Mouse (Mus musculus): ENCODE measurements at regions not wholly inside any gene's neighbourhood (a gene's known extent, or its start where the extent isn't known, plus 50 kb on each side); places are given as distances from the start of the nearest gene placed in this dataset.

GRCm38 (mm10) chr6:78599751-78600150, 131.1 kb upstream of the Reg3g start:
- no peak for DNase-seq (ENCODE audit: low read depth, low spot score)

GRCm38 (mm10) chr6:78570000-78570597, 101.4 kb upstream of the Reg3g start:
- DNase-seq (ENCODE audit: low read depth, low spot score) = no peak

- DNase-seq (ENCODE audit: low read depth, low spot score) = no peak
Measured at GRCm38 (mm10) chr6:78553008-78553698, 84.5 kb upstream of the Reg3g start.

DNA sequence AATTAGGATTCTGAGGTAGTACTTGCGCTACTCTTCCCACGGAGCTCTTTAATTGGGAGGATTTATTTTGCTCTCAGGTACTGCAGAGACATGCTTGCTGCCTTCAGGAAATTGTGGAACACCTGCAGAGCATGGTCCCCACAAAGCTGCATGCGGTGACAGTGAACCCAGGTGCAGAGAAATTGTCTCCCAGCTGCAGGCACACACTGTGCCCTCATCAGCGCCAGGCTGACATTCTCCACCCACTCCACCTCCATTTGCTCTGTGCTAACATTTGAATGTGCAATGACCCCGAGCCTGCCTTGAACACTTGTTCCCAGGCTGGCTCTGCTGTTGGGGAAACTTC, 83.7 kb upstream of the Reg3g start:
- DNase-seq (ENCODE audit: low read depth, low spot score) = no peak

DNA sequence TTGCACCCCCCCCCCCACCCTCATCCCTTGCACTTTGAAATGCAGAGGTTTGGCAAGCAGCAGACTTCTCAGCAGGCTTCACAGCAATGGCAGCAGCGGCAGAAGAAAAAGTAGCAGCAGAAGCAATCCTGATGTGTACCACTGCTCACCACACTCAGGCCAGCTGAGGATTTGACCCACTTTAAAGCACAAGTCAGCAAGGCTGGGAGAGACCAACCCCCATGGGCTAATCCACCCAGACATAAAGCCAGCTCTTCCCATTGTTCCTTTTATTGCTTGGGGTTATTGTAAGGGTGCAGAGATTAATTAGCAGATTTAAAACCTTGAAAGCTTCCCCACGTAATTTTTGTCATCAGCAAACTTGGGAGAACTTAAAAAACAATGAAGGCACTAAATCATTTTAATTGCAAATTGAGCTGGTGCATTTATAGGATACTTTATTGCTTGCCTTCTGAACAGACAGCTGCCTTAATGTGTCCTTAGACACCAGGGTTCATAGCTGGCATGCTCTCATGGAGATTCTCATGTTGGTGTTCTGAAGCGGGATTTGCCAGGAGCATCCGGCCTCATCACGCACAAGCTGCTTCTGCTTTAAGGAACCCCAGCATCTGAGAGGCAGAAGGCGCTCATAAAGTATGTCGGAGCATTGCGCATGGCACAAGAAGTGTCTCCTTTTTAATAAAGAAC, 83.1 kb upstream of the Reg3g start:
- no peak for DNase-seq (ENCODE audit: low read depth, low spot score)

- no peak for DNase-seq (ENCODE audit: low read depth, low spot score)
Measured at GRCm38 (mm10) chr6:78548476-78548875, 79.8 kb upstream of the Reg3g start.

- no peak for DNase-seq (ENCODE audit: low read depth, low spot score)
Measured at GRCm38 (mm10) chr6:78547721-78548120, 79.0 kb upstream of the Reg3g start.

DNA sequence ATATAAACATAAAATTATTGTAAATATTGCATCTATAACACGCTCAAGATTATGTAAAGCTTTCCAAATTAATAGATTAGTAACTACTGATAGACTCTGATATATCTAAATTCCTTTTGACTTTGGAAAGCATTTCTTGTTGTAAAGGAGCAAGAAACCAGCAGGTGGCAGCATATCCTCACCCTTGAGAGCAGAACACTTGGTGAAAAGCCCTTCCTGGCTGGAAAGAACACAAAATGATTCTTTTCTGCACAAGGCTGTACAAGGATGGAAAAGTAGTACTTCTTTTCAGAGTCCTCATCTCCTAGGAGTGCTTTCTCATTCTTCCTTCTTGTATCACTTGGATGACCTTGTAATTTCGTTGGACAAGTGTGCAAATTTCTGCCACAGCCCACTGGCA, 75.6 kb upstream of the Reg3g start:
- peak; percentile 76 for DNase-seq (ENCODE audit: low read depth, low spot score)

- no peak for DNase-seq (ENCODE audit: low read depth, low spot score)
Measured at GRCm38 (mm10) chr6:78537476-78537875, 68.8 kb upstream of the Reg3g start.

GRCm38 (mm10) chr6:78526986-78527762, 58.5 kb upstream of the Reg3g start:
- no peak for DNase-seq (ENCODE audit: low read depth, low spot score)
